Mouse (Mus musculus): ENCODE results near the gene Tcte1. TPM values are rescaled to one million over a fixed set of nuclear protein-coding genes. Genes with fewer than 3 reads are reported as not detected.

Tcte1 gene
- polyA plus RNA-seq, 1 experiment from 2014 or later = 1.3 TPM

DNA sequence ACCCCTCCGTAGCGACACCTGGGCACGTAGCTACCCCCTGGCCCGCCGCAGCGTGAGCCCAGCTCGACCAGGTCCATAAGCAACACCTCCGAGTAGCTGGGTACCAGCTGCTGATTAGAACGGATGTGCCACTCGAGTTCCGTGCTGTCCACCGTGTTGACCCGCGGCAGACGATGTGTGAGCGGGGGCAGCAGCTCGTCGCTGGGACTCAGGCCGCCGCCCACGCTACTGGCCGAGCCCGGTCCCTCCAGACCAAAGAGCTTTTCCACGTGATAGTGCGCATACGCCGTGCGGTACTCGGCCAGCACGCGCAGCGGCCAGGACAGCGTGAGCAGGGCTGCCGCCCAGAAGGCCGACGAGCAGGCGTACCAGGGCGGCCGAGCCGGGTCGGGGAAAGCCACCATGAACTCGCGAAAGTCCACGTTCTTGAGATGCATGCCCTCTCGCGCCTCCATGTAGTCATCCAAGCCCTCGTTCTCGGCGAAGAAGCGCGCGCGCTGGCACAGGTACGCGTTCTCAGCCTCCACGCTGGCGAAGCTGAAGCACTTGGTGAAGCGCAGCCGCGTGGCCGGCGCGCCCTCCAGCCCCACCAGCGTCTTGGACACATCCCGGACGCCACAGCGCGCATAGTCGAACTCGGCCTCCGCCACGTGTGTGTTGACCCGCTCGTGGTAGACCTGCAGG is 22.2 kb downstream of the Tcte1 start:
- peak overlapping the region; percentile 7 for H3K4me3 ChIP-seq (ENCODE audit: low read depth, low read length)
- H3K27me3 ChIP-seq (ENCODE audit: control insufficient read depth, insufficient read depth, low read length) = peaks cover 58% of the 10 kb centered on the region
- no peak overlapping the region for H3K27ac ChIP-seq (replicated peaks; ENCODE audit: low read depth, low read length)
- ATAC-seq (ENCODE audit: insufficient number of reproducible peaks, low FRiP score, low TSS enrichment, low read depth) (no peak), DNase-seq (ENCODE audit: low spot score) (peak; percentile 52)
- H3K36me3 ChIP-seq (ENCODE audit: control insufficient read depth, insufficient read depth, low read length) = no peaks in the 10 kb centered on the region
- H3K4me1 ChIP-seq (ENCODE audit: control insufficient read depth, insufficient read depth, low read length) = peaks cover 19% of the 10 kb centered on the region
- no peak overlapping the region for H3K9ac ChIP-seq (ENCODE audit: low read length)
- H3K9me3 ChIP-seq (ENCODE audit: control insufficient read depth, low read length) = no peaks in the 10 kb centered on the region
- peak overlapping the region; percentile 26 for H3K4me2 ChIP-seq (ENCODE audit: low read depth, severe bottlenecking)
- 4% methylated on average over 74 of the region's 74 CpGs for WGBS

DNA sequence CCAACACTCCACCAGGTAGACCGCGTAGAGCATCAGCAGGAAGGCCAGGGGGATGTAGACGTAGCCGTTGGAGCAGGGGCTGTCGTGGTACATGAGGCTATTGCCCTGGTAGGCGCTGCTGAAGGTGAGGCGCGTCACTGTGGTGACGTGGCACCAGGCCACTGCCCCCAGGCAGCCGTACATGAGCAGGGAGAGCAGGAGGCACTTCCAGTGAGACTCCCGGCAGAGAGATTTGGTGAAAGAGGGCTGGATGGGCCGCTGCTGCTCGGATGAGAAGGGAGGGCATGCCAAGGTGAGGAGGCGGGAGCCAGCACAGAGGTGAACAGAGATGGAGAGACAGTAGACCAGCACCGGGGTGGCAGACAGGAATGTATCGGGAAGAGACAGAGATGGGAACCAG is 23.7 kb downstream of the Tcte1 start:
- no peaks in the 10 kb centered on the region for H3K36me3 ChIP-seq (ENCODE audit: control insufficient read depth, insufficient read depth, low read length)
- H3K4me3 ChIP-seq (ENCODE audit: low read depth, low read length) = no peak overlapping the region
- DNase-seq (ENCODE audit: low spot score) = no peak
- H3K27me3 ChIP-seq (ENCODE audit: control insufficient read depth, insufficient read depth, low read length) = peaks cover 52% of the 10 kb centered on the region
- H3K4me1 ChIP-seq (ENCODE audit: control insufficient read depth, insufficient read depth, low read length) = peaks cover 21% of the 10 kb centered on the region
- H3K9me3 ChIP-seq (ENCODE audit: control insufficient read depth, low read length) = no peaks in the 10 kb centered on the region
- H3K9ac ChIP-seq (ENCODE audit: low read length) = no peak overlapping the region
- no peak for ATAC-seq (ENCODE audit: insufficient number of reproducible peaks, low FRiP score, low TSS enrichment, low read depth)
- no peak overlapping the region for H3K4me2 ChIP-seq (ENCODE audit: low read depth, severe bottlenecking)
- no peak overlapping the region for H3K27ac ChIP-seq (replicated peaks; ENCODE audit: low read depth, low read length)
- 66% methylated on average over 16 of the region's 16 CpGs for WGBS

DNA sequence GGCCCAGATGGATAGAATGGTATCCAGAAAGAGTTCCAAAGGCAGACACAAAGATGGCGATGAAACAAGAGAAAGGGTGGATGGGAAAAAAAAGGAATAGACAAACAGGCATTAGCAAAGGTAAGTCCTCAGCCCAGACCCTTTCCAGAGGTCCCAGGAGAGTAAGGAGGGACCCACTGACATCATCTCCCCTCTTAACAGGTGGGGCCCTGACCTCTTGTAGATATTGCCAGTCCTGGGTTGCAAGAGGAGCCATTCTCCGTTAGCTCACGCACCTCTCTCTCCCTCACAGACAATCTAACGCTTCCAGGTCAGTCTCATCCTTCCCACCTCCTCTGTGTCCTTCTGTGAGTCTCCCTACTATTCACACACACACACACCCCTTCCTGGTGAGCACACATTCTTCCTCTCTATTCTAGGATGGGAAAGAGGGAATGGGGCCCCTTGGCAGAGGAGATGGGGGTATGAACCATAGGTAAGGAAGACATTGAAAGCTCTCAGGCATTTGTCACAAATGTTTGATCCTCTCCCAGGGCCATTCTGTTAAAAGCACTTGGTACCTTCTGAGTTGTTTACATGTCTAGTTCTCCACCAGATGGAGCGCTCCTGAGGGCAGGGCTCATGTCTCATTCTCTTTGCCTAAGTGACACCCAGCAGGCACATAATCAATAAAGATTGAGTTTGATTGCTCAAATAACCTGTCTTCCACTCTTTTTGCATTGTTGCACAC is 24.4 kb downstream of the Tcte1 start:
- H3K36me3 ChIP-seq (ENCODE audit: control insufficient read depth, insufficient read depth, low read length) = no peaks in the 10 kb centered on the region
- H3K9ac ChIP-seq (ENCODE audit: low read length) = no peak overlapping the region
- WGBS = 72% methylated on average over 5 of the region's 5 CpGs
- DNase-seq (ENCODE audit: low spot score) = no peak
- H3K4me3 ChIP-seq (ENCODE audit: low read depth, low read length) = no peak overlapping the region
- H3K4me1 ChIP-seq (ENCODE audit: control insufficient read depth, insufficient read depth, low read length) = peaks cover 21% of the 10 kb centered on the region
- H3K27me3 ChIP-seq (ENCODE audit: control insufficient read depth, insufficient read depth, low read length) = peaks cover 49% of the 10 kb centered on the region
- H3K4me2 ChIP-seq (ENCODE audit: low read depth, severe bottlenecking) = no peak overlapping the region
- H3K9me3 ChIP-seq (ENCODE audit: control insufficient read depth, low read length) = no peaks in the 10 kb centered on the region
- no peak overlapping the region for H3K27ac ChIP-seq (replicated peaks; ENCODE audit: low read depth, low read length)
- ATAC-seq (ENCODE audit: insufficient number of reproducible peaks, low FRiP score, low TSS enrichment, low read depth) = no peak

DNA sequence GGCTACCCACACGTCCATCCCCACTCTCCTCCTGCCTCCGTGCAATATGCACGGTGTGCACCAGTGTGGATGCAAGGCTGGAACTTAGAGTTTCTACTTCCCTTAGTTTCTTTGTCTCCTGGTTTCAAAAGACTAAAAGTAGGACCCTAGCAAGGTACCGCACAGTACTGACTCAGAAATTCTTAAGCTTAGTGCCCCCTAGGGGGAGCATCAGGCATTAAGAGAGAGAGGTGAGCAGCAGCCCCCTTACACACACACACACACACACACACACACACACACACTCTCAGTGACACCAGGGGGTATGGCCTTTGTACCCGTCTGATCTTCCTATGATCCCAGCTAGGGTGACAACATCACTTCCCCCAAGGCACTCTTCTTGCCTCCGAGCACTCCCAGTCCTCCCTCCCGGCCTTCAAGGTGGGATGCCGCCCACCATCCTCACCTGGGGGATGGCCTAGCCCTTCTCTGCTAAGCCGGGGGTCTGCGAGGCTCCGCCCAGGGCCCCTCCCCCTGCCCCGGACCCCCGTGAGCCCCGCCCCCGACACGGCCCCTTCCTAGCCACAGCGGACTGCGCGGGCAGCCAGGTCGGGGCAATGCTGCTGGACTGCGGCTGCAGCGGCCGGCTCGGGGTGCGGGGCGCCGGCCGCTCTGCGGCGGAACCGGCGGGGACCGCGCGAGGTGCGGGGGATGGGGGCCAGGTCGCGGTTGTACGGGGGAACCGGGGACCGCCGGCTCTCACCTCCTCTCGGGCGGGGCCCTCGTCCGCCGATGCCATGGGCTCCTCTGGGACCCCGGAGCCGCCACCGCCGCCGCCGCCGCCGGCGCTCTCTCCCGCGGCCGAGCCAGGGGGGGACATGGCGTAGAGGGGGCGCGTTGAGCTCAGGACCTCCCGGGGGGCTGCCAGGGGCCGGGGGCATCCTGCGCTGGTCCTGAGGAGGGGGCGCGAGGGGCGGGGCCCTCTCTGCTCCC is 25.6 kb downstream of the Tcte1 start:
- peak overlapping the region; percentile 93 for H3K9ac ChIP-seq (ENCODE audit: low read length)

DNA sequence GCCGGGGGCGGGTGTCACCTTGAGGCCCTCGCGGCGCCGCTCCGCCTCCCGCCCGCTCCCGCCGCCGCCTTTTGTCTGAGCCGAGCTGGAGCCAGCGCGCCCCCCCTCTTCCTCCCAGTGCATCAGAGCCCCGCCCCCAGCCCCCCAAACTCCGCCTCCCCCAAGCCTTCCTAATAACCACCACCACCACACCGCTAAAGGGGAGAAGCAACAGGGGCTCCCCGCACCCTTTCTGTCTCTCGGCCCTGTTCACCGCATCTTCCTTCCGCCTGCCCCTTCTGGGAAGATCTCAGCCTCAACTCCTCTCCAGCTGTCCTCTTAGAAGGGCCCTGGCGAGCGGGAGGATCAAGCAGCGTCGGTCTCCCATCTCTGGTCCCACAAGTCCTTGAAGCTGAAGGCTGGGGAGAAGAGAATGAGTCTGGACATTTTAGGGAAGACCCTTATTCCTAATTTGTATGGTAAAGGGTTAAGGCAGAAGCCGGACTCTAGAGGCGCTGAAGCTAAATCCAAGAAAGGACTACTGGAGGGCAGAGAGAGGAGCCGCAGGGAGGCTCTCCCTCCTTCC is 26.5 kb downstream of the Tcte1 start, which contains the start of gene Tmem151b:
TSS of gene Tmem151b (minus strand) at position 61 of the 565 bp plus-strand sequence.
- Histone ChIP-seq H3K27ac (replicated peaks; ENCODE audit: low read depth, low read length) (peak within 1 kb of the TSS; percentile 74), H3K4me2 (ENCODE audit: low read depth, severe bottlenecking) (peak within 1 kb of the TSS; percentile 69), H3K4me3 (ENCODE audit: low read depth, low read length) (peak within 1 kb of the TSS; percentile 89), H3K4me1 (ENCODE audit: control insufficient read depth, insufficient read depth, low read length) (peaks cover 15% of the 10 kb centered on the region), H3K9me3 (ENCODE audit: control insufficient read depth, low read length) (no peaks in the 10 kb centered on the region), H3K27me3 (ENCODE audit: control insufficient read depth, insufficient read depth, low read length) (peaks cover 32% of the 10 kb centered on the region), H3K9ac (ENCODE audit: low read length) (peak within 1 kb of the TSS; percentile 93), H3K36me3 (ENCODE audit: control insufficient read depth, insufficient read depth, low read length) (no peaks in the 10 kb centered on the region)
- ATAC-seq (ENCODE audit: insufficient number of reproducible peaks, low FRiP score, low TSS enrichment, low read depth) (no peak), DNase-seq (ENCODE audit: low spot score) (peak; percentile 79)
- under 1% methylated on average over 15 of the region's 29 CpGs for WGBS

More for the DNA sequence above, 25.6 kb downstream of the Tcte1 start:
- Histone ChIP-seq H3K4me3 (ENCODE audit: low read depth, low read length) (peak overlapping the region; percentile 89), H3K36me3 (ENCODE audit: control insufficient read depth, insufficient read depth, low read length) (no peaks in the 10 kb centered on the region), H3K27me3 (ENCODE audit: control insufficient read depth, insufficient read depth, low read length) (peaks cover 40% of the 10 kb centered on the region), H3K4me1 (ENCODE audit: control insufficient read depth, insufficient read depth, low read length) (peaks cover 21% of the 10 kb centered on the region), H3K4me2 (ENCODE audit: low read depth, severe bottlenecking) (peak overlapping the region; percentile 69), H3K9me3 (ENCODE audit: control insufficient read depth, low read length) (no peaks in the 10 kb centered on the region), H3K27ac (replicated peaks; ENCODE audit: low read depth, low read length) (peak overlapping the region; percentile 74)
- ATAC-seq (ENCODE audit: insufficient number of reproducible peaks, low FRiP score, low TSS enrichment, low read depth) = peak; percentile 77
- peak; percentile 79 for DNase-seq (ENCODE audit: low spot score)
- WGBS = 3% methylated on average over 45 of the region's 68 CpGs

DNA sequence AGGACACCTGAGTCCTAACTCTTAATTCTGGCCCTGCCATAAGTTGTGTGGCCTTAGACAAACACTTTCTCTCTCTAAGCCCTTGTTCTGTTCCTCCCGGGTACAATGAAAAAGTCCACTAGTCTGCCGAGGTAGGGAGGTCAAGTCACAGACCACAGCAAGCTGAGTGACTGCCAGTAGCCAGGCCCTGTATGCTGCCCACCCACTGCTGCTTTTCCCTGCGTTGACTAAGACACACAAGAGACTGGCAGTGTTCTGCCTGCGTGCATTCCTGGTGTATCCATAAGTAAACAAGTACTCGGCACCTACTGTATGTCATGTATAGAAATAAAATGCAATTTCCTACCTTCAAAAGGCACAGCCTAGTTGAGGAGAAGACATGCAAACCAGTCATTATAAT is 27.0 kb downstream of the Tcte1 start:
- Histone ChIP-seq H3K9me3 (ENCODE audit: control insufficient read depth, low read length) (no peaks in the 10 kb centered on the region), H3K4me2 (ENCODE audit: low read depth, severe bottlenecking) (peak overlapping the region; percentile 69), H3K27ac (replicated peaks; ENCODE audit: low read depth, low read length) (no peak overlapping the region), H3K36me3 (ENCODE audit: control insufficient read depth, insufficient read depth, low read length) (no peaks in the 10 kb centered on the region), H3K9ac (ENCODE audit: low read length) (no peak overlapping the region), H3K27me3 (ENCODE audit: control insufficient read depth, insufficient read depth, low read length) (peaks cover 26% of the 10 kb centered on the region), H3K4me1 (ENCODE audit: control insufficient read depth, insufficient read depth, low read length) (peaks cover 11% of the 10 kb centered on the region), H3K4me3 (ENCODE audit: low read depth, low read length) (peak overlapping the region; percentile 89)
- 36% methylated on average over 5 of the region's 5 CpGs for whole genome bisulfite sequencing
- DNase-seq (ENCODE audit: low spot score) = no peak
- no peak for ATAC-seq (ENCODE audit: insufficient number of reproducible peaks, low FRiP score, low TSS enrichment, low read depth)

DNA sequence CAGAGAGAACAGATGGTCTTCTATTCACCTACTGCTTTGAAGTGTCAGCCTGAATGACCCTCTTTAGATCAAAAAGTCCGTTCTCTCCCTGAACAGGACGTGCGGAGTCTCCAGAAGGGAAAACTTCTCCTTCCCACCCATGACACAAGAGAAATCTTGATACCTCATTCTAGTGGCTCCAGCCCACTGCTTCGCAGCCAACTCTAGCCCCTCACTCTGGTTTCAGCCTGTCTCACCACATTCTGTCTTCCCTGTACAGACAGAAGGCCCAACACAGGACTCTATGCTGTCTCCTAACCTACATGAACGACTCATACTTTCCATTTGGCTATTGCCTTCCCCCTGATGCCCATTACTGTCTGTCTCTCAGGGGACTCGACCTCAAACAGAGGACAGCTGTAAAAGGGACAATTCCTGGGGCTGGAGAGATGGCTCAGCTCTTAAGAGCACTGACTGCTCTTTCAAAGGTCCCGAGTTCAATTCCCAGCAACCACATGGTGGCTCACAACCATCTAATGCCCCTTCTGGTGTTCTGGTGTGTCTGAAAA is 28.1 kb downstream of the Tcte1 start:
- Histone ChIP-seq H3K4me2 (ENCODE audit: low read depth, severe bottlenecking) (no peak overlapping the region), H3K36me3 (ENCODE audit: control insufficient read depth, insufficient read depth, low read length) (no peaks in the 10 kb centered on the region), H3K4me1 (ENCODE audit: control insufficient read depth, insufficient read depth, low read length) (peaks cover 6% of the 10 kb centered on the region; the same call in 1 of the 2 replicates), H3K9ac (ENCODE audit: low read length) (no peak overlapping the region), H3K27ac (replicated peaks; ENCODE audit: low read depth, low read length) (no peak overlapping the region), H3K9me3 (ENCODE audit: control insufficient read depth, low read length) (no peaks in the 10 kb centered on the region), H3K27me3 (ENCODE audit: control insufficient read depth, insufficient read depth, low read length) (peaks cover 19% of the 10 kb centered on the region), H3K4me3 (ENCODE audit: low read depth, low read length) (no peak overlapping the region)
- no peak for ATAC-seq (ENCODE audit: insufficient number of reproducible peaks, low FRiP score, low TSS enrichment, low read depth)
- 41% methylated on average over 7 of the region's 7 CpGs for WGBS
- DNase-seq (ENCODE audit: low spot score) = no peak
